Mouse (Mus musculus) heart, adult 2 months (tissue): ENCODE data around the gene Pde4b.

Source experiments
- EP300 ChIP-seq: fragments of 200-500 bp; IDR thresholded peaks from 2 replicates; pipeline ENCODE4 v1.6.1; 2011; ENCODE audit warnings: low read depth, low read length, control low read depth; ENCODE audit not compliant: insufficient read depth
- POLR2A ChIP-seq: fragments of 200-500 bp; IDR thresholded peaks from 2 replicates; pipeline ENCODE4 v1.6.1; 2011; ENCODE audit warnings: mild to moderate bottlenecking, low read depth, low read length, control low read depth; ENCODE audit not compliant: insufficient read depth

GRCm38 (mm10) chr4:102408938-102409337 lies 321.6 kb downstream of the Pde4b start:
- TF ChIP-seq POLR2A (no peak), EP300 (peak; percentile 59; the same call in 1 of the 2 replicates)
